Mouse (Mus musculus): ENCODE results near the gene Dhx40.
A peak's percentile ranks its signal among the peaks of the same experiment; 100 is the strongest.

Dhx40 gene

DNA sequence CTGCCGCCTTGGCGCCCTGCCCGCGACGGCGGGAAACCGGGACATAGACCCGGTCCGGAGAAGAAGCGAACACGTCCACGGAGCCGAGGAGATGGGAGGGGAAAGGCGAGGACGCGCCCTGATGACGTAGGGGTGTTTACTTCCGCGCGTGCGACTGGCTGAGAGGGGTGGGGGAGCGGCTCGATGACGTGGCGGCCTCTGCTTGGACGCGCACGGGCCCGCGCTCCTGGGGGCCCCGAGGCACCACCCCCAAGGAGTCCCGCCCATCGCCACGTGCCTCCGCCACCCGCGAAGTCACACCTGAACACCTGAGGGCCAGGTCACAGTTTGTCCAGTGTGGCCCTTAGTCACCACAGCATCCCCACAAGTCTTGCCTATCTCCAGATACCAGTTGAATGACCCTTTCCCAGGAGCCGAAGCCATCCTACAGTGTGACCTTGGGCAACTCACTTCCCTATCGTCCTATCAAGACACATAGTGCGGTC lies at the start of gene Dhx40:
Gene Dhx40, minus strand, starts transcription at position 242 of the 485 bp plus-strand sequence.
- DNase-seq (ENCODE audit: low spot score) = peak; percentile 69

DNA sequence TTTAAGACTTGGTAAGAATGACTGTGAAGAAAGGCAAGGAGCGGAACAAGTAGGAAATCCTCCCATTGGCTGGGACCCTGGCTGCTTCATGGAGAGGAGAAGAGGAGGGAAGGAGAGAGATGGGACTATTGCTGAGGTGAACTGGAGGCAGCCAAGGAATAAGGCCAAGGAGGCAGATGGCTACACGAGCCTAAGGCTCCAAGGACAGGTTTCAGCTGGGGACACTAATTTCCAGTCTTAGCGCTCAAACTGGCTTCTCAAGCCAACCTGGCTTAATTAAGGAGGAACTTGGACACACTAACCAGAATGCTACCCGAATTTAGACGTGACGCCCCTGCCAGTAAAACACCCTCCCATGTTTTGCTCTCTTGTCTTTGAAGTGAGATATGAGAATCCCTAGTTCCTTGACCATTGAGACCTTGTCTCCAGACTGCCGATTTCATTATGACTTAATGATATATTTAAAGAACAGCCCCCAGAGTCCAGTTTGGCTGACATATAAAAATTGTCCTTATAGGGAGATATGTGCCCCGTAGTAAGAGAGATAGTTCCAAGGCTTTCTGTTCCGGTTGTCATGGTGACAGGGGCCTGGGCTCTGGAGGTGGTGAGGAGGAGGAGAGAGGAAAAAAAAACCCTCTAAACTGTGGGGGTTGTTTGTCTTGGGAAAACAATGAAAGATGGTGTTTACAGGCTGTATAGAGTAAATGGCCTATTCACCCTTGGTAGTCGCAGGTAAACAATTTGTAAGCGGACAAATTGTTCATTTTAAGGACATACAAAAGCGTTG lies 48.3 kb upstream of the Dhx40 start:
- no peak for DNase-seq (ENCODE audit: low spot score)

DNA sequence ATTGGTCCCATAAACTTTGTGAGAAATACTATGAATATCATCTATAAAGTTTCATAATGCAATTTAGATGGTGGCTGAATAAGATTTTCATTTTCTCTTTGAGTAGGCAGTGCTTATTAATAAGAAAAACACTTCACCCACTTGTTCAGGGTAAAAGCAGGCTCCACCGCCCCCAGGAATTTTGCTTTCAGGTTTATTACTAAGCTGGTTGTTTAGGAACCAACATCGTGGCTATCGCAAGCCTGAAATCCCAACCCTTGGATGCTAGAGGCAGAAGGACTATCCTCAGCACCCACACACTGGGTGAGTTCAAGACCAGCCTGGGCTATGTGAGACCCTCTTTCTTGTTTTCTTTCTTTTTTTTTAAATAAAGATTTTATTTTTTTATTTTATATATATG lies 45.5 kb upstream of the Dhx40 start:
- no peak for DNase-seq (ENCODE audit: low spot score)

DNA sequence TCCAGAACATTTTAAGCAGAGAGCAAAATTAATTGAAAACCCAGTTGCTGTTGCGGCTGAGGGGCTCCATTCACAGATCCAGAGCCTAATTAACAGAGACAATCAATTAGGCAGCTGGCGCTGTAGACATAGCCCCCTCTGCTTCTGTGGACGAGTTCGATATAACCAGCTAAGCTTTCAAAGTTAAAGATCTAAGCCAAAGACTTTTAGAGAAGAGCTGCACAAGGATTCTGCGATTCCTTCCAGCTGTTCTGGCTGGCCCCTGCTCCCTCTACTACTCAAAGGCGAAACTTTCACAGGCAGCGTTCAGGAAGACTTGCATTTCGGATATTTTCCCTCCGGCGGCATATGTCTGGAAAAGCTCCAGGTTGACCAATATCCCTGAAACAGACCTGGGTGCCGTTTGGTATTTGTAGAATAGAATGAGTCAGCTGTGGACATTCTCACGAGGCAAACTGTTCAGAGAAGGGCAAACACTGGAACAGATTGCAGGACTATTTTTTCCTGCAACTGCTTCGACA lies 45.0 kb upstream of the Dhx40 start:
- no peak for DNase-seq (ENCODE audit: low spot score)

DNA sequence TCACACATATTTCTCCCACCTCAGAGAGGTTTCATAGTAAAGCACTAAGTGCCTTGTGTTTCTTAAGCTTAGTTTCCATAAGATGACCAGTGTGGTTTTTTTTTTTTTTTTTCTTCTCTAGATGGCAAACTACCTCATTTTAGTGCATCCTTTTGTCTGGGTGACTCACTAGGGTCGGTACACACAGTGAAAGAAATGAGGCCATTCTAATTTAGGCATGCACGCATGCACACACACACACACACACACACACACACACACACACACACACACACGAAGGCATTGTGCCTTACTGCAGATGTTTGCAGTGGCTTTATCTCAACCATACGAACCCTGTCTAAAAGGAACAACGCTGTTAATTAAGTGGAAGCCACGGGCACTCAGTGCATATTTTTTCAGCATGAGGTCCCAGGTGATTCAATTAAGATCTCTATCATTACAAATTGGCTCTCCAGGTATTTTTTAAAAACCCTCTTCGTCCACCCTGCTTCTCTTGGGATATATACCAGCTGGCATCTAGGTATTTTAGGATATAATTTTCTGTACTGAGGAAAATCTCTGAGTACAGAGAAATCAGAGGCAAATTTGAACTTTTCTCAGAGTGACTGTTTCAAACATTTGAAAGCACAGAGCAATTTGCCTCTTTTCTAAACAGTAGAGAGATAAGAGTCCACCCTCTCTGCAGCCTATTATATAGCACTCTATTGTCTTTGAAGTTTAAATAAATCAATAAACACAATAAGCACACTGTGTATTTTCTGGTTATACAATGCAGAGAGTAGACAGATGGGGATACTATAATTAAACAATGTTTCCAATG lies 44.4 kb upstream of the Dhx40 start:
- DNase-seq (ENCODE audit: low spot score) = no peak

DNA sequence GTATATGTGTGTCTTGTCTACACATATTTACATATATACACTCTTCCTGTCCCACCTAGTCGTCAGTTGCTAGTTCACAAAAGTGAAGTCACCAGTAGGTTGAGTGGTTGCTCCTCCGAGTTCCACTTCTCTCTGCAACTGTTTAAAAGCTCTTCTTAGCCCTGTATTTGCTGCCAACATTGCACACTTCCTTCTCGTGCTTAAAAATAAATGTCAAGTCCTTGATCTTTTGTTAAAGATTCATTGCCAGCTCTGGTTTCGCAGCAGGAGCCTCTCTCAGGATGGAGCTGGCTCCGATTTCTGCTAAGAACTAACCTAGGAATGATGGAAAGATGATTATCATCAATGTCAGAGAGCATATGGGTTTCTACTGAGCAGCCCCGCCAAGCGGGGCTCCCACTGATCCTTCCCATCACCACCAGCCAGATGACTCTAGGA lies 43.7 kb upstream of the Dhx40 start:
- no peak for DNase-seq (ENCODE audit: low spot score)

DNA sequence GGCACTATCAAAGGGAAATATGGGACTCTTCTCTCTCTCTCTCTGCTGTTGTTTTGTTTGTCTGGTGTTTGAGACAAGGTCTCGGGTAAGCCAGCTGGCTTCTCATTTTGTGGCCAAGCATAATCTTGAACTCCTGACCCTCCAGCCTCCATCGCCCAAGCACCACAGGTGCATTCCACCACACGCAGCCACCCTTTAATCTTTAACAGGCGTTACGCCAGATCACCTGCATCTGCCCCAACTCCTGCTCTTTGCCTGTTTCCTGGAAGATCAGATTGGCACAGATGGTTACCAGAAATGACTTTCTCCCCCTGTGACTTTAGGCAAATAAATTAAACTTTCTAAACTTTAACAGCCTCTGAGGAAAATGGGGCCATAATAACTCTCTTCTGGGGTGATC lies 36.3 kb upstream of the Dhx40 start:
- no peak for DNase-seq (ENCODE audit: low spot score)

DNA sequence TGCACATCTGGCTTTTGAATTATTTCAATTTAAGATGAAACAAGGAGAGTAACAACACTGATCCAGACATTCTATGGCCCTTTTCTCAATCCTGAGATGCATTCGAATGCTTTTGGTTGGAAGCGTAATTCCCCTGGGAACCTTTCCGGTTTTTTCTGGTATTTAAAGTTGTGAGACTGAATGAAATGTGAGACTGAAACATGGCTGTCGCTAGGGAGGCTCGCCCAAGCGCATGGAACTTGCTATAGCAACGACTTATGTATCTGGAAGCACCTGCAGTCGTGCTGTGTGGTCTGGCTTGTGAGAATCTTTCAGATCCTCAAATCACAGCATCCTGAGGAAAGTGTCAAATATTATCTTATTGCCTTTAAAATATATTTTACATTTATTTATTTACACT lies 33.7 kb upstream of the Dhx40 start:
- no peak for DNase-seq (ENCODE audit: low spot score)

DNA sequence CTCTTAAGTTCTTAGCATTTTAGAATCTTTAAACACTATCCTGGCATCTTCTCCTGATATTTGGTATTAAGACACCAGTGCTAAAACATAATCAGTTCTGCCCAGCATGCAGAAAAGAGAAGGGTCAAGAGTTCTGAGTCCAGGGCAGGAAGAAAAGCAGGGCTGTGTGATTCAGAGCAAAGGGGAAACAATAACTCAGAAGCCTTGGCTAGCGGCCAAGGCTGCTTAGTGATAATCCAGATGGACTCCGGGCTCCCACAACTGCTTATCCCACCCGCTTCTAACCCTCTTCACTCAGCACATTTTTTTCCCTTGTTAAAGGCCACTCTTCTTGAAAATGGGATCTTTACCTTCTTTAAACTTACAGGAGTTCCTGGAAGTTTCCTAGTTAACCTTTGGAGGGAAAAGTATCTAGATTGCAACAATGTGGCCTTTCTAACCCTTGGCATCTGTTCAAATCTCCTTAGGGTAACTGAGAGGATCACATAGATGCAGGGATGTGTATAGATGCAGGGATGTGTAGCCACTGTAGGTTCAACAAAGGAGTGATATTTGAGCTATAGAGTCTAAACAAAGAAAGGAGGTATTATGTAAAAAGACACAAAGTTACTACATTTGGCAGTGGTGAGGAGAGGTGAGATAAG lies 33.1 kb upstream of the Dhx40 start:
- DNase-seq (ENCODE audit: low spot score) = no peak

DNA sequence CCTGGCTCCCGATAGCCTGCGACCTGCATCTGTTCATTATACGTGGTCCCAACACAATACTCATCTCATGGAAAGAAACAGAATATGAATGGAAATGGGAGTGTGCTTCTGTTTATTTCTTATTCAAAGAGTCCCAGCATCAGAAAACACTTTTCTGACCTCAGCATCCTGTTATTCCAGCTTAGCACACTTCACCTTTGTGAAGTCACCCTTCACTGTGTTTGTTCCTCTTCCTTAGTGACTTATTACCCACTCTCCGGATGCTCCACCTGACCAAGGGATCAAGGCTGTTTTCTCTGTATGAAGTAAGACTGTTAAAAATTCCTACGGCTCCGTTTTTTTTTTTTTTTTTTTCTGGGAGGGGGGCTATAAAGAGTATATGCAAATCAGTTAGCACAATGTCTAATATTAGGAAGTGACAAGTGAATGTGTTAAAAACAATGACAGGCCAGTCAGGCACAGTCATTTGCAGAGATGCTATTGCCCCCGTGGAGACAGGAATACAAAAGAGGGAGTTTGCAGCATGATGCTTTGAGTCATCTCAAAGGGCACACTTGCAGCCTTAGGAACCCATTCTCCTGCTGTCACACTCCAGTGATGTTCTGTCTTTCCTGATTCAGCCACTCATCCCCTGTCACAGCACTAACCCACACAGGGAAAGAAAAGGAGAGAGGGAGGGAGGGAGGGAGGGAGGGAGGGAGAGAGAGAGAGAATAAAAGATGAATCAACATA lies 32.3 kb upstream of the Dhx40 start:
- no peak for DNase-seq (ENCODE audit: low spot score)

DNA sequence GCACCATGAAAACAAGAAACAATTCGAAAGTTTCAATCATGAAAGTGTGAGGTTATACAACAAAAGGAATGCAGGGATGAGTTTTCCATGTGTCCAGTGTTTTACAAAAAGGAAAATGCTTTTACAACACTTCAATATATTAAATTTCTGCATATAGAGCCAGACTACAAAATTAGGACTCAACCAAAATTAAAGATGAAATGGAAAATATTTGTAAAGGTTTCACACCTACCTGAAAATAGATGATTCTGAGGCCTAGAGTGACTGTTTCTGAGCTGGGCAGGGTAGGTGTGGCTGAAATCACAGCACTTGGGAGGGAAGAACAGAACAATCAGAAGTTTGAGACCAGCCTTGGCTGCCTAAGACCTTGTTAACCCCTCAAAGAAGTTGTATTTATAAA lies 31.2 kb upstream of the Dhx40 start:
- no peak for DNase-seq (ENCODE audit: low spot score)

DNA sequence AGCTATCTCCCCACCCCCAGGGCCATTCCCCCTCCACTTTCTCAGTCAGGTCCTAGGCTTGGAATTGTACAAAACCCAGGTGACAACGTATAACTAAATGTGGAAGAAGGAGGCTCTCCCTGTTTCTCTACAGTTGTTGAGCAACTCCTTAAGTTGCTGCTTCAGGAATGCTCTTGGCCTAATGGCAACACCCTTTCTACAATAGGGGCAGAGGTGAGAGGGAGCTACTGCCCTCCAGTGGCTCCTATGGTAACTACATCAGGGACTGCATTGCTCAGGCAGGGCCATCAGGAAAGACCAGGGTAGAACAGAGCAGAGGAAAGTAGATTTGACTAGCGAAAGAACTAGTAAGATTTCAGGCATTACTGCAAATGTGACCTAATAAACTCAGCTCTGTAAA lies 28.8 kb upstream of the Dhx40 start:
- DNase-seq (ENCODE audit: low spot score) = peak; percentile 49

DNA sequence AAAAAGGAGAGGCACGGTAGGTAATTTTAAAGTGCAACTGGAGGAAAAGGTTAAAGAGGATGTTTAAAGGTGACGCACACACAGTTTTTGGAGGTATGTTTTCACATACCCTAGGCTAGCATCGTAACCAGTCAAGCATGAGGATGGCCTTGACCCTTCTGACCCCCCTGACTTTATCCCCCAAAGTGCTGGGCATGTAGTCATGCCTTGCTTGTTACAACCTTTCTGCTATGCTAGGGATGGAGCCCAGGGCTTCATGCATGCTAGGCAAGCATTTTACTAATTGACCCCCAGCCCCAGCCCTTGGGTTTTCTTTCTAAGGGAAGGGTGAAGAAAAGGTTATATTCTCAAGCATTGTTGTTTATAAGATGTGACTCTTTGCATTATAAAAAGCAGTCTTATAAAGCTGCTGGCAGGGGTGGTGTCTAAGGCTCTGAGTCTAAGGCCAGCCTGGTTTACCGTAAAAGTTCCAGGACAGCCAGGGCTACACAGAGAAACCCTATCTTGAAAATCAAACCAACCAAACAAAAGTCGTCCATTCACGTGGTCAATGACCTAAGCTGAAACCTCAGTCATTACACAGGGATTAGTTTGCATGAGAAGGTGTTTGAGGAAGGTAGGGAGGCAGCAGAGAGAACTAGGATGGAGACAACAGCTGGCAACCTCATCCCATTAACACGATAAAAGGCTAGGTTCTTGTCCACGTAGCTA lies 27.2 kb upstream of the Dhx40 start:
- no peak for DNase-seq (ENCODE audit: low spot score)

DNA sequence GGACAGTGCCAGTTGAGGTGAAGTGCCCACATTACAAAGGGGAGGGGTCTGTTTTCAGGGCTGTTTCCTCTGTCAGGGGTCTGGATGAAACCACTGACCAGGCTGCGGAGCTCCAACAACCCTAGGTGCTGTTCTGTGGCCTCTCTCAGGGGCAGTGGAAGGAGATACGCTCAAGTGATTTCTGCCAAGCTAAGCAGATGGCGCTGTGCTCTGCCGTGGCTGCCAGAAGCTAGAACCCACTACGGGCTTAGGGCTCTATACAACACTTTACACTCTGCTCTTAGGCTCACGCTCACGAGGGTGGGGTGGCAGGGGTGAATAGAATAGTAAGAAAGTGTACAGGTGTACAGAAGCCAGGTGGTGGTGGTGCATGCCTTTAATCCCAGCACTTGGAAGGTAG lies 26.5 kb upstream of the Dhx40 start:
- no peak for DNase-seq (ENCODE audit: low spot score)

DNA sequence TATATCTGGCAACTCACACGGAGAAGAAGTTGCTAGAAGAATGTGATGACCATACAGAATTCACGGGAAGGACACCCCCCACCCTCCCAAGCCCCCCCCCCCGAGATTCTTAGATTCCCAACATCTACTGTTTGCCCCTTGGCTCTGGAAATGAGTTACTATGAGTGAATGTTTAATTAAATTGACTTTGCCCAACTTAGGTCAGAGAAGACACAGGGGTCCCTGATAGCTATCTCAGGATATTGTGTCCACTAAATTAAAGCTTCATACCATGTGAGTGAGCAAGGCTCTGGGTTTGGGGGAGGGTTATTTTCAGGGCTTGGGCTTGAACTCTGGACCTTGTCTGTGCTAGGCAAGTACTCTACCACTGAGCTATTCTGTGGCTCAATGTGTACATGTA lies 25.6 kb upstream of the Dhx40 start:
- DNase-seq (ENCODE audit: low spot score) = no peak

DNA sequence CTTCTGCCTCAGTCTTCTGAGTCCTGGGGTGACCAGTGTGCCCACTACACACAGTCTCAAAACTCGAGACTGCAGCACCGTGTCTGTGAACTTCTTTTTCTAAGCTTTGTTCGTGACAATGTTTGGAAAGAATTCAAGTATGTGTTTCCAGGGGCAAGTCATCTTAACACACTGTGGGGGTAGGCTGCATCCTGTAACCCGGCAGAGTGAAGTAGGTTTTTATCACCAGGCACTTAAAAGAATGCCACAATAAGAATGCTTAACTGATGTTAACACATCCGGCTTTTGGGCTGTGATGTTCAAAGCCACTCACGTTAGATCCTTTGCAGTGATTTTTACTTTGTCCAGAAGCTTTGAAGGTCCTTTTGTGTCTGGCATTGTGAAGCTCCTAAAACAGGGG lies 20.9 kb upstream of the Dhx40 start:
- DNase-seq (ENCODE audit: low spot score) = no peak

DNA sequence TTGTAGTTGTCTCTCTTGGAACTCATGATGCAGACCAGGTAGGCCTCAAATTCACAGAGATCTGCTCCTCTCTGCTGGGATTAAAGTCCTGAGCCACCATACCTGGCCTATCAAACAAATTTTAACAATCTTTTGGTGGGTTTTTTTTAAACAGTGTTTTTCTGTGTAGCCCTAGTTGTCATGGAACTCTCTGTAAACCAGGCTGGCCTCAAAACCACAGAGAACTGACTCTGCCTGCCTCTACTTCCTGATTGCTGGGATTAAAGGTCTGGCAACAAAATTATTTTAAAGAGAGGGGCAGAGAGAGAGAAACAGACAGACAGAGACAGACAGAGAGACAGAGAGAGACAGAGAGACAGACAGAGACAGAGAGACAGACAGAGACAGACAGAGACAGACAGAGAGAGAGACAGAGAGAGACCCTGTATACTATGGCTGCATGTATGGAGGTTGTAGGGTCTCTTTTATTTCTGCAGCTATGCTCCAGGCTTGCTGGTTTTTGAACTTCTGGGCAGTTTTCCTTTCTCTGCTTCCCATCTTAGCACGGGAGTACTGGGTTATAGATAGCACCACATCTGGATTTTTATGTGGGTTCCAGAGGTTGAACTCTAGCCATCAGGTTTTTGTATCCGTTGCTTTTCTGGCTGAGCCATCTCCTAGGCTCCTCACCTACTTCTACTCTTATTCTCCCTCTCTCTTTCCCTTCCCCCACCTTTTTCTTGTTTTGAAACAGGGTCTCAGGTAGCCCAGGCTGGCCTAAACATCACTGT lies 20.1 kb upstream of the Dhx40 start:
- no peak for DNase-seq (ENCODE audit: low spot score)

DNA sequence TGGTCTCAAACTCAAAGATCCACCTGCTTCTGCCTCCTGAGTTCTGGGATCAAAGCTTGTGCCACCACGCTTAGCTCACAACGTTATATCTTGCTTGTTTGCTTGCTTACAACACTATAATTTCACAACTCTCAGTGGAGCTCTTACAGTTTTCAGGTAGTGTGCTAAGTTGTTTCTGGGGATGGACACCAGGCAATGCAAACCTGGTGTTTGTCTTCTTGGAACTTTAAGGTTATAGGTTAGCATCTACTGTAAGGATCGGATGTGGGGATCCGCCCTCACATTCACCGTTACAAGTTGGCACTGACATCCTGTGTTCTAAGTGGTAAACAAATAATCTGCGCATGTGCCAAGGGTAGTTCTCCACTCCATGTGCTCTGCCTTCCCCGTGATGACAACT lies 16.9 kb upstream of the Dhx40 start:
- DNase-seq (ENCODE audit: low spot score) = no peak

DNA sequence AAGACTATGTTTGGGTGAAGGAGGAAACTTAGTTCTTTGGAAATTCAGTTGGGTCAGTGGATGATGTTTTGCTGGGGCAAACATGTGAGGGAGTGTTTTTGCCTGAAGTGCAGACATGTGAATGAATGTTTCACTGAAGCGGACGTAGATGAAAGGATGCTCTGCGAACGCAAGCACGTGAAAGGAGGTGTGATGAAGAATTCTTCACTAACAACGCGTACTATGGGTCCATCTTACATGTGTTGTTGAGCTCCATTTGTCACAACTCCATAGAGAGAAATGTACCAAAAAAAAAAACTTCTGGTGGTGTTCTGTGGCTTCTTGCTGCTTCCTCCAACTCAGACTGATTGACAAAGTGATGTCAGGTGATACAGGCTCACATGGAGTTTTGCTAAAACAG lies 15.0 kb upstream of the Dhx40 start:
- no peak for DNase-seq (ENCODE audit: low spot score)

DNA sequence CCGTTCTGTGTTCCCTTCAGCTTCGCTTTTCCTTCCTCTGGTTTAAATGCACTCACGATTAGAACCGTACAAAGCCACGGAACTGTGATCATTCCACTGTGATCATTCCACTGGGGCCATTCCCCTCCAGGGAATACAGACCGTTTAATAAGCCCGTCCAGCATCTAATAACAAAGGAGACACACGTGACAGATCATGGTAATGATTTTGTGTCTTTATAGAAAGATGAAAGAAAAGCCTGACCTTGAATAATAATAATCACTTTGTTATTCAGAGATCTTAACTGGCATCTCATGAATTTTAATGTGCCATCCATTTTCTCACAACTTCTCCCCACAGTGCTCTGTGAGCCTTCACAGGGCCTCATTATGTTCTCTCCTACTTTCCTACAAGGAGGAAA lies 12.0 kb upstream of the Dhx40 start:
- DNase-seq (ENCODE audit: low spot score) = no peak

All from ovary, postnatal 10 days (tissue).